Mouse (Mus musculus): ENCODE results near the gene Fst. TPM values are rescaled to one million over a fixed set of nuclear protein-coding genes. Genes with fewer than 3 reads are reported as not detected.

The Fst gene
- 42.2 and 42.3 TPM in 2 replicates for polyA plus RNA-seq (2015; fragmentation: Nextera tagmentation; extraction: Ambion mirVana)

GRCm38 (mm10) chr13:114458886-114459700 is at the start of gene Fst:
Gene Fst (minus strand): TSS chr13:114458951.
- H3K4me3 ChIP-seq: peak within 1 kb of the TSS; percentile 61
- H3K27me3 ChIP-seq: peaks cover 57% of the 10 kb centered on the region
- H3K9ac ChIP-seq: peak within 1 kb of the TSS; percentile 73
- ATAC-seq (ENCODE audit: insufficient number of reproducible peaks, insufficient read depth, low FRiP score, low TSS enrichment, low read depth): peak; percentile 53; the same call in 1 of the 2 replicates
- peaks cover 35% of the 10 kb centered on the region for H3K4me1 ChIP-seq
- H3K36me3 ChIP-seq: no peaks in the 10 kb centered on the region; the same call in 1 of the 2 replicates
- under 1% methylated on average over 62 of the region's 77 CpGs for WGBS
- H3K9me3 ChIP-seq: no peaks in the 10 kb centered on the region
- H3K4me2 ChIP-seq: peak within 1 kb of the TSS; percentile 95
- peak within 1 kb of the TSS; percentile 77 for H3K27ac ChIP-seq

GRCm38 (mm10) chr13:114493826-114494225 is 35.1 kb upstream of the Fst start:
- H3K27me3 ChIP-seq: no peaks in the 10 kb centered on the region
- H3K4me2 ChIP-seq: no peak overlapping the region
- H3K4me1 ChIP-seq: no peaks in the 10 kb centered on the region
- WGBS: 67% methylated on average over 3 of the region's 3 CpGs
- no peak overlapping the region for H3K27ac ChIP-seq
- H3K36me3 ChIP-seq: no peaks in the 10 kb centered on the region
- no peak overlapping the region for H3K4me3 ChIP-seq
- ATAC-seq (ENCODE audit: insufficient number of reproducible peaks, insufficient read depth, low FRiP score, low TSS enrichment, low read depth): no peak
- no peaks in the 10 kb centered on the region for H3K9me3 ChIP-seq
- no peak overlapping the region for H3K9ac ChIP-seq

- Histone ChIP-seq H3K9me3 (no peaks in the 10 kb centered on the region), H3K4me3 (no peak overlapping the region), H3K27ac (no peak overlapping the region), H3K9ac (no peak overlapping the region), H3K4me2 (no peak overlapping the region), H3K36me3 (no peaks in the 10 kb centered on the region), H3K27me3 (no peaks in the 10 kb centered on the region), H3K4me1 (peaks cover 7% of the 10 kb centered on the region; the same call in 1 of the 2 replicates)
- 43% methylated on average over 7 of the region's 7 CpGs for WGBS
- ATAC-seq (ENCODE audit: insufficient number of reproducible peaks, insufficient read depth, low FRiP score, low TSS enrichment, low read depth): no peak
These were observed 29.4 kb upstream of the Fst start for GRCm38 (mm10) chr13:114488178-114488577.

GRCm38 (mm10) chr13:114478329-114478728 is 19.6 kb upstream of the Fst start:
- Histone ChIP-seq H3K9ac (no peak overlapping the region), H3K27me3 (no peaks in the 10 kb centered on the region), H3K4me3 (no peak overlapping the region), H3K36me3 (no peaks in the 10 kb centered on the region), H3K27ac (no peak overlapping the region), H3K4me1 (no peaks in the 10 kb centered on the region), H3K4me2 (no peak overlapping the region), H3K9me3 (no peaks in the 10 kb centered on the region)
- ATAC-seq (ENCODE audit: insufficient number of reproducible peaks, insufficient read depth, low FRiP score, low TSS enrichment, low read depth): no peak
- WGBS: 80% methylated on average over 4 of the region's 4 CpGs

- H3K4me1 ChIP-seq: no peaks in the 10 kb centered on the region
- H3K27ac ChIP-seq: no peak overlapping the region
- no peak overlapping the region for H3K4me3 ChIP-seq
- H3K27me3 ChIP-seq: no peaks in the 10 kb centered on the region
- peaks cover 6% of the 10 kb centered on the region; the same call in 1 of the 2 replicates for H3K9me3 ChIP-seq
- no peak for ATAC-seq (ENCODE audit: insufficient number of reproducible peaks, insufficient read depth, low FRiP score, low TSS enrichment, low read depth)
- H3K36me3 ChIP-seq: no peaks in the 10 kb centered on the region
- no peak overlapping the region for H3K9ac ChIP-seq
- no peak overlapping the region for H3K4me2 ChIP-seq
- WGBS: 91% methylated on average over 3 of the region's 3 CpGs
These were observed 11.2 kb upstream of the Fst start for GRCm38 (mm10) chr13:114469945-114470344.

- ATAC-seq (ENCODE audit: insufficient number of reproducible peaks, insufficient read depth, low FRiP score, low TSS enrichment, low read depth): no peak
- 91% methylated on average over 6 of the region's 6 CpGs for WGBS
These were observed 7.6 kb upstream of the Fst start for GRCm38 (mm10) chr13:114466269-114466919.

GRCm38 (mm10) chr13:114465387-114465786 is 6.6 kb upstream of the Fst start:
- no peaks in the 10 kb centered on the region for H3K36me3 ChIP-seq
- no peak overlapping the region for H3K27ac ChIP-seq
- 77% methylated on average over 1 of the region's 1 CpGs for WGBS
- H3K4me3 ChIP-seq: no peak overlapping the region
- H3K9me3 ChIP-seq: no peaks in the 10 kb centered on the region
- ATAC-seq (ENCODE audit: insufficient number of reproducible peaks, insufficient read depth, low FRiP score, low TSS enrichment, low read depth): no peak
- no peak overlapping the region for H3K9ac ChIP-seq
- no peak overlapping the region for H3K4me2 ChIP-seq
- peaks cover under 1% of the 10 kb centered on the region for H3K4me1 ChIP-seq
- H3K27me3 ChIP-seq: peaks cover 7% of the 10 kb centered on the region

More at GRCm38 (mm10) chr13:114466269-114466919, 7.6 kb upstream of the Fst start:
- no peak overlapping the region for H3K4me3 ChIP-seq
- H3K27me3 ChIP-seq: peaks cover 5% of the 10 kb centered on the region; the same call in 1 of the 2 replicates
- peaks cover 4% of the 10 kb centered on the region; the same call in 1 of the 2 replicates for H3K9me3 ChIP-seq
- no peaks in the 10 kb centered on the region for H3K36me3 ChIP-seq
- H3K9ac ChIP-seq: no peak overlapping the region
- no peak overlapping the region for H3K4me2 ChIP-seq
- H3K4me1 ChIP-seq: no peaks in the 10 kb centered on the region
- no peak overlapping the region for H3K27ac ChIP-seq

GRCm38 (mm10) chr13:114464824-114465223 is 6.1 kb upstream of the Fst start:
- H3K27me3 ChIP-seq: peaks cover 13% of the 10 kb centered on the region
- H3K4me3 ChIP-seq: no peak overlapping the region
- H3K27ac ChIP-seq: no peak overlapping the region
- WGBS: 83% methylated on average over 3 of the region's 3 CpGs
- peaks cover 6% of the 10 kb centered on the region for H3K4me1 ChIP-seq
- H3K36me3 ChIP-seq: no peaks in the 10 kb centered on the region
- H3K4me2 ChIP-seq: no peak overlapping the region
- no peaks in the 10 kb centered on the region for H3K9me3 ChIP-seq
- H3K9ac ChIP-seq: no peak overlapping the region
- ATAC-seq (ENCODE audit: insufficient number of reproducible peaks, insufficient read depth, low FRiP score, low TSS enrichment, low read depth): no peak

GRCm38 (mm10) chr13:114462548-114463408 is 4.0 kb upstream of the Fst start:
- ATAC-seq (ENCODE audit: insufficient number of reproducible peaks, insufficient read depth, low FRiP score, low TSS enrichment, low read depth): no peak
- Histone ChIP-seq H3K27me3 (peaks cover 25% of the 10 kb centered on the region), H3K9ac (no peak overlapping the region), H3K9me3 (no peaks in the 10 kb centered on the region), H3K4me2 (no peak overlapping the region), H3K4me3 (no peak overlapping the region), H3K36me3 (no peaks in the 10 kb centered on the region), H3K27ac (no peak overlapping the region), H3K4me1 (peaks cover 15% of the 10 kb centered on the region)
- 83% methylated on average over 8 of the region's 8 CpGs for WGBS

- peaks cover 46% of the 10 kb centered on the region for H3K27me3 ChIP-seq
- H3K36me3 ChIP-seq: no peaks in the 10 kb centered on the region
- no peaks in the 10 kb centered on the region for H3K9me3 ChIP-seq
- H3K27ac ChIP-seq: no peak overlapping the region
- no peak; the same call in 1 of the 2 replicates for ATAC-seq (ENCODE audit: insufficient number of reproducible peaks, insufficient read depth, low FRiP score, low TSS enrichment, low read depth)
- under 1% methylated on average over 29 of the region's 29 CpGs for WGBS
- H3K4me2 ChIP-seq: peak overlapping the region; percentile 95
- peak overlapping the region; percentile 61 for H3K4me3 ChIP-seq
- H3K9ac ChIP-seq: peak overlapping the region; percentile 49; the same call in 1 of the 2 replicates
- H3K4me1 ChIP-seq: peaks cover 35% of the 10 kb centered on the region
These were observed 1.6 kb upstream of the Fst start for GRCm38 (mm10) chr13:114460306-114460892.

GRCm38 (mm10) chr13:114459701-114460160 is 980 bp upstream of the Fst start:
- Histone ChIP-seq H3K4me1 (peaks cover 35% of the 10 kb centered on the region), H3K27me3 (peaks cover 52% of the 10 kb centered on the region), H3K27ac (no peak overlapping the region), H3K4me2 (peak overlapping the region; percentile 95), H3K9me3 (no peaks in the 10 kb centered on the region), H3K9ac (peak overlapping the region; percentile 73), H3K36me3 (no peaks in the 10 kb centered on the region), H3K4me3 (peak overlapping the region; percentile 61)
- no peak for ATAC-seq (ENCODE audit: insufficient number of reproducible peaks, insufficient read depth, low FRiP score, low TSS enrichment, low read depth)
- under 1% methylated on average over 16 of the region's 16 CpGs for WGBS
